Mouse (Mus musculus) heart, embryonic 14.5 days (tissue): ENCODE data around the gene Vmn2r85. TPM values are rescaled to one million over a fixed set of nuclear protein-coding genes. Genes with fewer than 3 reads are reported as not detected.

Experiments
- ATAC-seq: fragments of 200-750 bp; cut with Nextera tagmentation; 2 replicates; pipeline ENCODE4 v1.8.0; 2017; ENCODE audit warnings: low read depth, moderate TSS enrichment; ENCODE audit not compliant: insufficient number of reproducible peaks, insufficient read depth, low FRiP score
- H3K27ac ChIP-seq, 2 experiments: fragments of 200-500 bp in 1 of 2; fragments of 300-500 bp in 1 of 2; sonication (generic) in 1 of 2; replicated peaks in 1 of 2; 2 replicates each; pipeline ENCODE4 v1.5.1; 2012 to 2014; ENCODE audit warnings: low read depth in 2 of 2, low read length in 2 of 2, control low read depth in 1 of 2, mild to moderate bottlenecking in 1 of 2, mixed read lengths in 1 of 2; ENCODE audit not compliant: control insufficient read depth in 1 of 2, insufficient read depth in 1 of 2
- H3K27me3 ChIP-seq: fragments of 300-500 bp; sonication (generic); 2 replicates; pipeline ENCODE4 v1.6.1; 2014; ENCODE audit warnings: mild to moderate bottlenecking, low read length, control low read depth; ENCODE audit not compliant: control insufficient read depth, insufficient read depth
- H3K36me3 ChIP-seq: fragments of 300-500 bp; sonication (generic); 2 replicates; pipeline ENCODE4 v1.6.1; 2014; ENCODE audit warnings: mild to moderate bottlenecking, control low read depth, low read length, mixed read lengths; ENCODE audit not compliant: control insufficient read depth, insufficient read depth
- H3K4me1 ChIP-seq, 2 experiments: fragments of 200-500 bp in 1 of 2; fragments of 300-500 bp in 1 of 2; sonication (generic) in 1 of 2; 2 replicates each; pipeline ENCODE4 v1.6.1; 2012 to 2014; ENCODE audit warnings: low read length in 2 of 2, control low read depth in 1 of 2, mixed read lengths in 1 of 2; ENCODE audit not compliant: control insufficient read depth in 2 of 2, insufficient read depth in 2 of 2
- H3K4me2 ChIP-seq: fragments of 300-500 bp; sonication (generic); 2 replicates; pipeline ENCODE4 v1.6.1; 2014; ENCODE audit warnings: mild to moderate bottlenecking, low read length
- H3K4me3 ChIP-seq, 2 experiments: fragments of 200-500 bp in 1 of 2; fragments of 300-500 bp in 1 of 2; sonication (generic) in 1 of 2; 2 replicates each; pipeline ENCODE4 v1.5.1; 2012 to 2014; ENCODE audit warnings: low read length in 2 of 2, mild to moderate bottlenecking in 2 of 2, control low read depth in 1 of 2, low read depth in 1 of 2, moderate library complexity in 1 of 2; ENCODE audit not compliant: control insufficient read depth in 1 of 2, insufficient read depth in 1 of 2
- H3K9ac ChIP-seq: fragments of 300-500 bp; sonication (generic); 2 replicates; pipeline ENCODE4 v1.6.1; 2014; ENCODE audit warnings: mild to moderate bottlenecking, low read length
- H3K9me3 ChIP-seq: fragments of 300-500 bp; sonication (generic); 2 replicates; pipeline ENCODE4 v1.6.1; 2016; ENCODE audit warnings: low read length, control low read depth; ENCODE audit not compliant: control insufficient read depth
- polyA plus RNA-seq: library from polyadenylated mRNA; unstranded; fragments of >200 nt; fragmentation: Nextera tagmentation; extraction: Ambion mirVana; gene quantifications from 2 replicates; pipeline ENCODE4 v1.2.1, GENCODE M21; 2014

Vmn2r85 gene
- polyA plus RNA-seq, 1 experiment from 2014 or later: not detected

DNA sequence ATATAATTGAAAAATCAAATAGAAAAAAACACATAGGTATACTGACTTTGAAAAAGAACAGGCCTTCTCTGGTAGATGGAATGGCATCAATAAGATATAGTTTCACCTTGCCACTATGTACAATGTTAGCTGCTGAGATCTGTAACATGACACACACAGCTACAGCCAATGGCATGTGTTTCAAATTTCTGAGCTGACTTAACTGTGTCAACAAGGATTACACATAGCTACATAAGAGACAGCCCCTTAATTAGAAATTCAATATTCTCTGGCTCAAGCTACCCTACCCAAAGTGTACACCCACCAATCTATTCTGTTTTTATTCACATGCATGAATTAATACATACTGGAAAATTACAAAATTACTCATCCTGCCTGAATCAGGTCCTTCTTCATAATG, 61.1 kb downstream of the Vmn2r85 start:
- H3K4me3 ChIP-seq: no peak overlapping the region
- no peaks in the 10 kb centered on the region for H3K9me3 ChIP-seq
- H3K4me1 ChIP-seq: no peaks in the 10 kb centered on the region
- no peaks in the 10 kb centered on the region for H3K36me3 ChIP-seq
- no peak overlapping the region for H3K27ac ChIP-seq
- no peaks in the 10 kb centered on the region for H3K27me3 ChIP-seq
- H3K4me2 ChIP-seq: no peak overlapping the region
- H3K9ac ChIP-seq: no peak overlapping the region
- ATAC-seq: no peak

GRCm38 (mm10) chr10:130364766-130365165, 64.7 kb downstream of the Vmn2r85 start:
- no peaks in the 10 kb centered on the region for H3K9me3 ChIP-seq

More at GRCm38 (mm10) chr10:130364766-130365165, 64.7 kb downstream of the Vmn2r85 start:
- ATAC-seq: no peak
- H3K4me2 ChIP-seq: no peak overlapping the region
- H3K27me3 ChIP-seq: no peaks in the 10 kb centered on the region
- H3K36me3 ChIP-seq: no peaks in the 10 kb centered on the region
- no peak overlapping the region for H3K9ac ChIP-seq
- H3K4me1 ChIP-seq: no peaks in the 10 kb centered on the region
- H3K4me3 ChIP-seq: no peak overlapping the region
- H3K27ac ChIP-seq: no peak overlapping the region

Other genes with a start within 250 kb of the Vmn2r85 start
- gene Olfr826, start 245.5 kb downstream of the Vmn2r85 start, polyA plus RNA-seq: not detected in 2 replicates
- gene Olfr827, start 215.3 kb downstream of the Vmn2r85 start, polyA plus RNA-seq: not detected in 2 replicates
- gene Neurod4, start 149.5 kb downstream of the Vmn2r85 start, polyA plus RNA-seq: not detected in 2 replicates
- 0.30 TPM in 1 of 2 replicates, not detected in the other for gene Tespa1, start 106.8 kb downstream of the Vmn2r85 start, polyA plus RNA-seq
- gene Vmn2r84, start 35.4 kb downstream of the Vmn2r85 start, polyA plus RNA-seq: not detected in 2 replicates
- gene Vmn2r86, start 26.3 kb upstream of the Vmn2r85 start, polyA plus RNA-seq: not detected in 2 replicates
- not detected in 2 replicates for gene Vmn2r87, start 67.7 kb upstream of the Vmn2r85 start, polyA plus RNA-seq